Mouse (Mus musculus) megakaryocyte, embryonic 14.5 days (primary cell): Measurements from ENCODE around the gene Olfr195.

ENCODE experiments used
- FLI1 ChIP-seq: IDR thresholded peaks from 2 replicates; pipeline ENCODE4 v1.6.1; 2012; ENCODE audit warnings: low read length, inconsistent platforms, mixed read lengths
- GATA1 ChIP-seq: IDR thresholded peaks from 3 replicates; pipeline ENCODE4 v1.6.1; 2012; ENCODE audit warnings: mixed read lengths, low read length, inconsistent platforms, borderline replicate concordance

DNA sequence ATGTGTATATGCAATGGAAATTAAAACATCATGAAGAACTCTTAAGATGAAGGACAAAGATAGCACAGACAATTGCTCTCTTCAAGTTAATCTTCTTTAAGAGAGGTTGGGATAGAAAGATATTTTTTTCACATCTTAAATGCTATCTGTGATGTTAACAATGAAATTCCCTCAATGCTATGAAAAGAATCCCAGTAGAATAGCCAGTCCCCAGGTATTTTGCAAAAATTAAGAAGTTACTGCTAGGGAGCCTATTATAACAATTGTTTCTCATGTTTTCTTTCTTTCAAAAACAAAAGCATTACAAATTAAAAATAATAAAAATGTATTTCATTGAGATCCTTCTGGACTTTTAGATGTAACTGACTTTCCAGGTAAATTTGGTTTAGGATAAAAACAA lies 25.9 kb upstream of the Olfr195 start, which contains the start of gene Olfr194:
- TF ChIP-seq GATA1, result no peak
- TF ChIP-seq FLI1, result no peak
